Mouse (Mus musculus): Measurements from ENCODE around the gene Rnf19b. TPM values are rescaled to one million over a fixed set of nuclear protein-coding genes. Genes with fewer than 3 reads are reported as not detected.

The Rnf19b gene
- total RNA-seq, 1 experiment from 2014 or later, result 264 TPM

DNA sequence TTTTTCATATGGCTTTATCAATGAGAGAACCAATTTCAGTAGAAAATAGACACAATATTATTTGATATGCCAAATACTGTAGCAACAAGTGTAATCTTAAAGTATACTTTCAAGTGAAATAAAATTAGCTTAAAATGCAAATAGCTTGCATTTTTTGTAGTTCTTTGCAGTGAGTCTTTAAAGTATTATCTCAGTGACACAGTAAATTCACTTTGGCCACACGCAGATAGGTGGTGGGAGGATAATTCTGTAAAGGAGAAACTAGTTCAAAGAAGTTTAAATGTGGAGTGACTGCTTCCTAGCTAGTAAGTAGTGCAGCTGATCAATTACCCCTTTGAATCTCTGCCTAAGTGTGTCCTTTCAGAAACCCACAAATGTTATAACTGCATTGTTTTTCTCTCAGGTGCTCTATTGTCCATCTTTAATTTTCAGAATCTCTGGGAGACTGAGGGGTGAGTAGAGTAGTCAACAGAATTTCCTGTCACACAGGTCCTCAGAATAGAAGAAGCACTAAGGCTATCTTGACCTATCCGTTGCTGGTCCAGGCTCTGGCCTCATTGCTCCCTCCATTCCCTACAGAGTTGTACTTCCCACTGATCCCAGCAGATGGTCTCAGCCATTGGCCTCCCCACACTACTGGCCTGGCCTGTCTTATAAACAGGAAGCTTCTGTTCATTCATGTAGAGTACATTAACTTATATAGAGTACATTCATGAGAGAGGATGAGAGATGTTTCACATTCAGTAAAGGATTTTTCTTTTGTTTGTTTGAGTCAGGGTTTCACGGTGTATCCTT lies 4.4 kb downstream of the Rnf19b start:
- no peak for ATAC-seq (replicated peaks; ENCODE audit: insufficient number of reproducible peaks, low FRiP score, low TSS enrichment, poor library complexity, severe bottlenecking)

DNA sequence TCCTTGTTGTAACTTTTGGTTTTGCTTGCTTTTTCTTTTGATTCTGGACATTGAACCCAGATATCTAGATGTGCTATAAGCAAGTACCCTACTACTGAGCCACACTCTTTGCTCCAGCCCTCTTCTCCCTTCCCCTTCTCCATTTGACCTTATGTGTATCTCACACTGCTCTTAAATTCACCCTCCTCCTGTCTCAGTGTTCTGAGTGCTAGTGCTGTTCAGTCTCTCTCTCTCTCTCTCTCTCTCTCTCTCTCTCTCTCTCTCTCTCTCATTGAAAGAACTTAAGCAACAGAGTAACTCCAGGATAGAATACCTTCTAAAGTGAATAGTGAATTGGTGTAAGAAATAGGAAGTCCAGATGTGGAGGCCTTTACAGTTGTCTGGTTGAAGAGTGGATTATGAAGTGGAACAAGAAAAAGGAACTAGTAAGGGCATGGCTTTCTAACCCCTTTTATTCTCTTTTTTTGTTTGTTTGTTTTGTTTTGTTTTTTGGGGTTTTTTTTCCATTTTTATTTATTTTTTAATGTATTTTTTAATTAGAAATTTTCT lies 7.7 kb downstream of the Rnf19b start:
- ATAC-seq (replicated peaks; ENCODE audit: insufficient number of reproducible peaks, low FRiP score, low TSS enrichment, poor library complexity, severe bottlenecking), result no peak

DNA sequence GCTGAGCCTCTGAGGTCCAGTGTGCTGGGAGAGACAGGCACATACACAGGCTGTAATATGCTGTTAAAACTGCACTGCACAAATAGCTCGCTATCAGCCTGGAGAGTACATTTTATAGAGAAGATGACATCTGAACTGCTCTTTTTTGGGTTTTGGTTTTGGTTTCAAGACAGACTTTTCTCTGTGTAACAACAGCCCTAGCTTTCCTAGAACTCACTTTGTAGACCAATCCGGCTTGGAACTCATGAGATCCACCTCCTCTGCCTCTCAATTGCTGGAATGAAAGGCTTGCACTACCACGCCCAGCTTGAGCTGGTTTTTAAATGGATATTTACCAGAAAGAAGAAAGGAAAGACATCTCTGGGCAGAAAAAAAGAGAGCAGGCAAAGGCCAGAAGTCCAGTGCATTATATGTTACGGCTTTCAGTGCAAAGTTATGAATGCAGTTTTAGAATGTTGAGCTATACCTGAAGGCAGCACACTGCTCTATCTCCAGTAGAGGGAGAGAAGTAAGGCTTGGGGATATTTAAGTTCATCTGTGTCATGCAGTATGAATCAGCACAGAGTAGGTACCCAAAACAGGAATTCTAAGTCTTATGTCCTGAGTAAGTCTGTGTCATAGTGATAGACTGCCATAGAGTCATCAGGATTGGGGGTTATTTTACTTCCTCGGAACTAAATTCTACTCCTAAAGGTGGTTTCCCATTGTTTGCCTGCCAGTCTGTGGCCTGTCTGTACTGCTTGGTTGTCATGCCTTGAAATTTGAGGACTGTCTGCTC lies 9.8 kb downstream of the Rnf19b start:
- ATAC-seq (replicated peaks; ENCODE audit: insufficient number of reproducible peaks, low FRiP score, low TSS enrichment, poor library complexity, severe bottlenecking), result peak; percentile 31; the same call in 1 of the 2 replicates

DNA sequence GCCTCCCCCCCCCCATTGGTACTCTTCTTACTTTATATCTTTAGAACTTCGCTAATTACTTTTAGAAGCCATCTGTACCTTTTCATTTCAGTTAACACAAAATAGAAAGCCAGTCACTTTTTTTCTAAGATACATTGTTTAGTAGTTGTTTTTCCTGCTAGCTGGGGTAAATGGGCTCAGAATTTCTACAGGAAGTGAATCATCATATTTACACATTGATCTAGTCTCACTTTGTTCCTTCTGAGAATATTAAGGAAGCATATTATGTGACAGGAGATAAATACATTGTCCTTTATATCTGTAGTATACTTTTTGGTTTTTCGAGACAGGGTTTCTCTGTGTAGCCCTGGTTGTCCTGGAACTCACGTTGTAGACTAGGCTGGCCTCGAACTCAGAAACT lies 10.8 kb downstream of the Rnf19b start:
- ATAC-seq (replicated peaks; ENCODE audit: insufficient number of reproducible peaks, low FRiP score, low TSS enrichment, poor library complexity, severe bottlenecking), result no peak

DNA sequence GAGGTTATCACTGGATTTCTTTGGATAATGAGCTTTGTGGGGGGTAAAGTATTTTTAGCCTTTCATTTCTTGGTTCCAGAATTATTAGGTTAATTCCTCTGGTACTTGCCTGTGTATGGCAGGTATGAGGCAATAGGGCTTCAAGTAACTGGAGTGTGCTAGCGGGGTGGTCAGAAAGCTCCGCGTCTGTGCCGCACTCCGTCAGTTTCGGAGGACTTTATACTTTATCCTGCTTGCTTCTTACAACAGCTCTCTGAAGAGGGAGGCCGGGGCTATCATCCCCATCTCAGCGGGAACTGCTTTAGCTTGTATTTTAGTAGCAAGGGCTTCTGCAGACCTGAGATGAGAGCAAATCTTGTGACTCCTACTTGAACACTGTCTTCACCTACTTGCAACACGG lies 21.1 kb downstream of the Rnf19b start:
- ATAC-seq (replicated peaks; ENCODE audit: insufficient number of reproducible peaks, low FRiP score, low TSS enrichment, poor library complexity, severe bottlenecking), result no peak

DNA sequence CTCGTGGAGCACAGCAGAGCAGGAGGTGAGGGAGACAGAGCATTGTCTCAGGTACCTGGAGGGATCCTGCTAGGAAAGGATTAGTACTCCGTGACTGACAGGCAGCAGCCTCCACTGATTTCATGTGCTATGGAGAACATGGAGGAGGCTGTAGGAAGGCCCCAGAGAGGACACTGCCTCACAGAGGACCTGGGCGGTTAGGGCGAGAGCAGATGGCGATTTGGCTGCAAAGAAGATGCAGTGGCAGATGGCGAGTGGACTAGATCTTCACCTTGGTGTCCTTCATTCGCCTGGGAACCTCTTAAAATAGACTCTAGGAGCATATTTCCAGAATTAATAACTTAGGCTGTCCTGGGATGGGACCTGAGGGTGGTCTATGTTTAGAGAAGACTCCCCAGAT lies 23.0 kb downstream of the Rnf19b start:
- ATAC-seq (replicated peaks; ENCODE audit: insufficient number of reproducible peaks, low FRiP score, low TSS enrichment, poor library complexity, severe bottlenecking), result no peak

DNA sequence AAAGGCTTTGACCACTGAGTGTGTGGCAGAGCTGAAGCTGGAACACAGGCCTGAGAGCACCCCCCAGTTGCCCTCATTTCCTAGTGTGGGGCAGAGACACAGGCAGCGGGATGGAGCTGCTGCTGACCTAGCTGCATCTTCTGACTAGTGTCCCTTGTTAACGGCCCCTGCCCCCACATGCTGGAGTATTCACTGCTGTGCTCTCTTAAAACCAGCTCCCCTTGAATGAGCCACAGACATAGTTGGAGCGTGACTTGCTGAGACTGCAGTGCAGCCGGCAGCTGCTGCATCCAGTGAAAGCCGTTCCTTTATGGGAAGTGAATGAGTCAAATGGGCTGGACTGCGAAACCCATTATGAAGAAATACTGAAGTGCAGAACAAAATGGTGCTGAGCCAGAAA lies 23.4 kb downstream of the Rnf19b start:
- peak; percentile 49 for ATAC-seq (replicated peaks; ENCODE audit: insufficient number of reproducible peaks, low FRiP score, low TSS enrichment, poor library complexity, severe bottlenecking)

DNA sequence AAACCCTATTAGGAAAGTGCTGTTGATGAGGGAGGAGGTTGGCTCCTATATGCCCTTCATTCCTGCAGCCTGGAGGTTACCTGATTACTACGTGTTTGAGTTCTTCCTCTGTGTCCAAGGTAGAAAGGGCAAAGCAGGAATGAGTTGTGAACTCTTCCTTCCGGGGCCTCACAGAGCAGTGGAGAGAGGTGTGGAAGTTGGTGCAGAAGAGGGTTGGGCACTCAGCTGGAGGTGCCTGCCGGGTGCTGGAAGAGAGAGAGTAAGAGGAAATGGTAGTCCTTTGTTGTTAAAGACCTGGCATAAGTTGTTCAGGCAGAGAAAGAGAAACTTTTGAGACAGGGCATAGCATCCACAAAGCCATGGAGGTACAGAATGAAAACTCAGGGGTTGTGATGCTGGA lies 23.9 kb downstream of the Rnf19b start:
- ATAC-seq (replicated peaks; ENCODE audit: insufficient number of reproducible peaks, low FRiP score, low TSS enrichment, poor library complexity, severe bottlenecking), result no peak

DNA sequence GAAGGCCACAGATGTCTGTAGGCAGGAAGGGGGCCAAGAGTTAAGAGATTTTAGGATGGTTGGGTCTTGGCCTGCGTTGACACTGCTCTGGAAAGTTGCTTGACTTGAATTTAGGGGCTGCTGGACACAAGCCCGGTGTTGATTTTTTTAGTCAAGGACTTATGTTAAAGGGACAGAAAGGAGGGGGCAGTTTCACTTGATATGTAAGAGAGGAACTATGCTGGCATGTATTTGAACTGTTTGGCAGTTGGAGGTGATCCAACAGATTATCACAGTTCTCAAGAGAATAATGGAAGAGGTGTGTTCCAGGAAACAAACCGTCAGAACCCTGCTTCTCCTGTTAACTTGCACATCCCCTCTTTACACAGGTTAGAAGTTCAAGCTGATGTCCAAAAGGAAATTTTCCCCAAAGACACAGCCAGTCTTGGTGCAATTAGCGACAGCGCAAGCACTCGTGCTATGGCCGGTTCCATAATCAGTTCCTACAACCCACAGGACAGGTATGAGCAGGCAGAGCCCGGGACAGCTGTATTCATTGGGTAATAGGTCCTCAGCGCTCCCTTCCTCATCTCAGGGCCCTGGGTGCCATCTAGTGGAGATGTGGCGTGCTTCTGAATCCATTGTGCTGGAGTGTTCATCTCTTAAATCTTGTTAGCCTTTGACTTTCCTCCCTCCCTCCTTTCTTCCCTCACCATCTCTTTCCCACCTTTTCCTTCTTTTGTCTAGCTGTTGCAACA lies 24.5 kb downstream of the Rnf19b start:
- ATAC-seq (replicated peaks; ENCODE audit: insufficient number of reproducible peaks, low FRiP score, low TSS enrichment, poor library complexity, severe bottlenecking), result peak; percentile 71

DNA sequence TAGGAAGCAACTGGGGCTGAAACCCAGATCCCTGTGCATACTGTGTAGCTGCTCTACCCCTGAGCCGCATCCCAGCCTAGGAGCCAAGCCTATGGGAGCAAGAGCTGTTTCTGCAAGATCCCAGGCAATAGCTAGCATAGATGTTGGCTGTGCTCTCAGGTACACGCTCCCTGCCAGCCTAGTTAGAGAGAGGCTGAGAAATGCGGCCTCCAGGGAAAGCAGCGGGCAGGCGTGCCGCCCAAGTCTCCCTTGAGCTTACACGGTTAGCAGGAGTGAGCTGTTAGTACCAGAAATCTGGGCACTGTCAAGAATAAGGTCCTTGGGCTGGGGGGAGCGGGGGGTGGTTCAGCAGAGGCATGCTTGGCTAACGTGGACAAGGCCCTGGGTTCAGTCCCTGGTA lies 26.8 kb downstream of the Rnf19b start:
- no peak for ATAC-seq (replicated peaks; ENCODE audit: insufficient number of reproducible peaks, low FRiP score, low TSS enrichment, poor library complexity, severe bottlenecking)

DNA sequence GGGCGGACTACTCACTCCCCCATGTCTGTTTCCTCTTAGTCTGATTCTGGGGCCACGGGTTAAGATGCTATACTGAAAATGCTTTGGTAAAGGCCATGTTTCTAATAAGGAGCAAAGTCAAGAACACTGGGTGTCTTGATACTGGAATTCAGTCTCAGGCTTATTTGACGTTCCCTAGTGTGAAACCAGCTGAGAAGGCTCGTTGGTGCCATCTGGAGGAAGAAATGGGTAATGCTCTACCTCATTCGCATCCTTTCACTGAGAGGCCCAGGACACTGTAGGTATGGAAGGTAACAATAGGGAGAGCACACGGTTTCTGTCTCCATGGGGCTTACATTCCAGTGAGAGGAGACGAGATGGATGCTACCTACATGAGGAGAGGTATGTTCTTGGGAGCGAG lies 28.0 kb downstream of the Rnf19b start:
- peak; percentile 48 for ATAC-seq (replicated peaks; ENCODE audit: insufficient number of reproducible peaks, low FRiP score, low TSS enrichment, poor library complexity, severe bottlenecking)

DNA sequence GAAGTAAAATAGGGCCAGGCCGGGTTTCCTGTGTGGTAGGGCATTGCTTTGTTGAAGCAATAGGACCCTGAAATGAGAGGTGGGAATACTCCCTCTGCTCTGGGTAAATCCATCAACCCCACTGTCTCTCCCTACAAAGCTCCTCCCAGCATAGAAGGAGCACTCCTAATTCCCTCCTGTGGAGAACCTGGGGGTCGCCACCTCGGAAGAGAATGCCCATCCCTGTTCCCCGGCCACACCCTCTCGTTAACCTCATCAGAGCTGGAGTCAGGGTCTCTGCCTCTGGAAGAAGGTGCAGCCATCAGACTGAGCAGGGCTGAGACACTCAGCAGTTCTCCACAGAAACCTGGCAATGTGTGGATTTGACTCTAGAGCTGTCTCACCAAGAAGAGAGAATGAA lies 29.8 kb downstream of the Rnf19b start:
- ATAC-seq (replicated peaks; ENCODE audit: insufficient number of reproducible peaks, low FRiP score, low TSS enrichment, poor library complexity, severe bottlenecking), result no peak

DNA sequence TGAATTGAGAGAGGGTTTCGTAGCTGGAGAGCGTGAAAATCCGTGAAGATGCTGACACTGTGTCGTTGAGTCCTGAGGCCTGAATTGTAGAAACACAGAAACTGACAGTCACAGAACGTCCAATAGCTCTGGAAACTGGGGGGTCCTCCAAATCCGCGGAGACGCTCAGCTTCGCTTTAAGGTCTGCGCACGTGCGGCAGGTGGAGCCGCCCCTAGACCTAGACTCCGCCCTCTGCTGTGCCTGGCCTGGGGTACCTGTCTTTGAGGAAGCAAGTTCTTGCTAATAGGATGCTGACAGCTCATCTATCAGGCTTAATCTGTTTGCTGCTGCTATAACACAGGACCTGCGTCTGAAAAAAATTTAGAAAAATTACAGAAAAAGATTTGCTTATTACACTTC lies 37.2 kb downstream of the Rnf19b start:
- no peak for ATAC-seq (replicated peaks; ENCODE audit: insufficient number of reproducible peaks, low FRiP score, low TSS enrichment, poor library complexity, severe bottlenecking)

DNA sequence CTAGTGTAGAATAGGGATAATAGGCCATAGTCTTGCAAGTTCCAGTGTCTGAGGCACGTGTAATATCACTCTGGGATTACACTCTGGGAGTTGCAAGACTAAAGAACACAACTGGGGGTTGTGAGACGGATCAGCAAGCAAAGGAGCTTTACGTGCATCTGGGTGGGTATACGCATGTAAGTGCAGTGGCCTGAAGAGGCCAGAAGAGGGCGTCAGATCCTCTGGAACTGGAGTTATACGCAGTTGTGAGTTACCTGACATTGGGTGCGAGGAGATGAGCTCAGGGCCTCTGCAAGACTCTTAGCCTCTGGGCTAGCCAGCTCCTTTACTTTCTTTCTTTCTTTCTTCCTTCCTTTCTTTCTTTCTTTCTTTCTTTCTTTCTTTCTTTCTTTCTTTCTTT lies 38.9 kb downstream of the Rnf19b start:
- ATAC-seq (replicated peaks; ENCODE audit: insufficient number of reproducible peaks, low FRiP score, low TSS enrichment, poor library complexity, severe bottlenecking), result no peak

DNA sequence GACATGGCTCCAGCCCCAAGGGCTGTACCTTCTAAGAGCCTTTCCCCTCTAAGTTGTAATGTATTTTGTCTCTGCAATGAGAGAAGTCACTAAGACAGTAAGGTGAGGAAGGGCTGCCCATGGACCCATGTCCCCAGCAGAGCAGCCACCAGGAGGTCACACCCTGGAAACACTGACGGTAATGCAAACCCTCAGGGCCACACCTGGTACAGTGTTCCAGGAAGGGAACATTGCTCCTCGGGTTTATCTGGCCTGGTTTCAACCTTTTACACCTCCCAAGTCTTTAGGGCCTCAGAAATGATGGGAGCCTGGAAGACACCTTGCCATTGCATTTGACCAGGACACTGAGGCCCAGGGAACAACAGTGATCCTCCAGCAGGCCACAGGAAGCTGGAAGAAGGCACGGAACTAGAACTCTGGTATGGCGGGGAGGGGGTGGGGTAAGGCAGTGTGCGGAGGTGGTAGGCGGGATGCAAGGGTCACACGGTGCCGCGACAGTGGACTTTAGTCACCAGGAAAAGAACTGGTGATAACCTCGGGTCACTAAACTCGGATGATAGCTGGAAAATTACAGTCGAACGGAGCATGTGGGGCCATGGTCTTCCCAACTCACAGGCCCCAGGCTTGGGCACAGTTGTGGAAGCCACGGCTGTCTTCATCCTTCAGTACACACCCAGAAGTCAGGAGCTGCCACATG lies 44.2 kb downstream of the Rnf19b start:
- no peak for ATAC-seq (replicated peaks; ENCODE audit: insufficient number of reproducible peaks, low FRiP score, low TSS enrichment, poor library complexity, severe bottlenecking)

DNA sequence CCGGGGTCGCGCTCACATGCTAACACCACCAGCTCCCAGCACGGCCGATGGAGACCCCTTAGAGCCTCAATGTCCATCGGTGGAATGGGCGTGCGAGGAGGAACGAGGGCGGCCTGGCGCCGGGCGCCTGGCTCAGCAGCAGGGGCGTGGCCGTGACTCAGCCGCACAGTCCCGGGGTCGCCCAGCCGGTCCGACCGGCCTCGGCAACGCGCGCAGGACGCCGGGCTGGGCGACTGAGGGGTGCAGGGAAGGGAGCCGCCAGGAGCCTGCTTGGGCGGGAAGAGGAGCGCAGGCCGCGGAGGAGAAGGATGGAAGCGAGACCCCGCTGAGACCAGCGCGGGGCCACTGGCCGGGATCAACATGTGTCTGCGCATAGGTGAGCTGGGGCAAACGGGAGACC lies 47.3 kb downstream of the Rnf19b start, which contains the start of gene Tmem54:
Tmem54 (plus strand) TSS at position 193 of the 400 bp plus-strand sequence.
- ATAC-seq (replicated peaks; ENCODE audit: insufficient number of reproducible peaks, low FRiP score, low TSS enrichment, poor library complexity, severe bottlenecking), result no peak

DNA sequence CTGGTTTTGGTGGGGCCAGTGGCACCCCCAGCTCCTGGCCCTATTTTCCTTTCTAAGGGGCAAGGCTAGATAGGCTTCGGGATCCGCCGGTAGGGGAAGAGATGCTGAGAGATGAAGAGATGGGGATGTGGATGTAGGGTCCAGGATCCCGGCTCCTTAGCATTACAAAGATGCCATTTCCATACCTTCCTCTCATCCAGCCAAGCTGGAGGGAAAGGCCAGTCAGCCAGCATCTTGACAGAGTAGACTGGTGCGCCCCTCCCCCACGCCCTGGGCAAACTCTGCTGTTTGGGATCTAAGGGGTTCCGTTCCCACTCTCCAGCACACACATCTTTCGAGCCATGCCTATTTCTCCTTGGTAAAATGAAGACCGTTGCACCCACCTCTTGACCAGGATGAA lies 48.0 kb downstream of the Rnf19b start:
- no peak for ATAC-seq (replicated peaks; ENCODE audit: insufficient number of reproducible peaks, low FRiP score, low TSS enrichment, poor library complexity, severe bottlenecking)

DNA sequence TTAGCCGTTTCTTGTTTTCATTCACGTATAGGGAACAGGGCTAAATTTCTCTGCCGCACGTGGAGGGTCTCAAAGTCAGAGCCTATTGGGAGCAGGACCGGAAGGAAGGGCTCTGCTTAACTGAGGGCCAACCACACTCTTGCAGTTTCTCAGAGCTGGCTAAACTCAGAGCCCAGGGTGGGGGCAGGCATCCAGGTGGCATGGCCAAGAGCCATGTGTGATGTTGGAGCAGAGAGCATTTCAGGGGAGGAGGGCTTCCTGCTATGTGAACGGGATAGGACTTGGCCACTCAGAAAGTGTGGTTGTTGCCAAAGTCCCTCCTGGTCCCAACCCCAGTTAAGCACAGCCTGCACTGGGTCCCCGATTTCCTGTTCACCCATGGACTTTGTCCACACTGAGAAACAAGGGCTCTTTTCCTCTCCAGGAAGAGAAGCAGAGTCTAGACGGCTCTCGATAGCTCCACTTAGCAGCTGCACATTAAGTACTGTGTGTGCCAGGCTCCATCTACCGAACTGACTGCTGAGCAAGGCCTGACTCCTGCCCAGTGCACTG lies 49.4 kb downstream of the Rnf19b start:
- ATAC-seq (replicated peaks; ENCODE audit: insufficient number of reproducible peaks, low FRiP score, low TSS enrichment, poor library complexity, severe bottlenecking), result no peak

Data from monocyte, adult 5-6 weeks (primary cell).